Mouse (Mus musculus) lung, postnatal 0 days (tissue): Measurements from ENCODE around the gene Brd3. TPM values are rescaled to one million over a fixed set of nuclear protein-coding genes. Genes with fewer than 3 reads are reported as not detected.
A peak's percentile ranks its signal among the peaks of the same experiment; 100 is the strongest.
"Not testable (repeated sequence)": the region's sequence is repeated elsewhere in the genome, so short reads cannot be mapped to it uniquely, and the experiment has no call there.

Experiments
- ATAC-seq: fragments of 200-750 bp; cut with Nextera tagmentation; 2 replicates; pipeline ENCODE4 v1.8.0; 2017; ENCODE audit warnings: moderate library complexity
- DNase-seq: peaks from one replicate; pipeline ENCODE4 v3.0.0-alpha.2; 2016; ENCODE audit warnings: low spot score
- H3K27ac ChIP-seq: fragments of 300-500 bp; sonication (generic); 2 replicates; pipeline ENCODE4 v1.5.1; 2014; ENCODE audit warnings: antibody characterized with exemption, mild to moderate bottlenecking, low read length, mixed read lengths
- H3K27me3 ChIP-seq: fragments of 300-500 bp; sonication (generic); replicated peaks from 2 replicates; pipeline ENCODE4 v1.6.1; 2014; ENCODE audit warnings: low read length, mixed read lengths; ENCODE audit not compliant: insufficient read depth
- H3K36me3 ChIP-seq: fragments of 300-500 bp; sonication (generic); 2 replicates; pipeline ENCODE4 v1.6.1; 2014; ENCODE audit warnings: low read length, mixed read lengths; ENCODE audit not compliant: insufficient read depth
- H3K4me1 ChIP-seq: fragments of 300-500 bp; sonication (generic); 2 replicates; pipeline ENCODE4 v1.6.1; 2014; ENCODE audit warnings: antibody characterized with exemption, low read depth, low read length, mixed read lengths; ENCODE audit not compliant: insufficient read depth
- H3K4me2 ChIP-seq: fragments of 300-500 bp; sonication (generic); replicated peaks from 2 replicates; pipeline ENCODE4 v1.6.1; 2014; ENCODE audit warnings: low read depth, mild to moderate bottlenecking, low read length, moderate library complexity, mixed read lengths
- H3K4me3 ChIP-seq: fragments of 300-500 bp; sonication (generic); 2 replicates; pipeline ENCODE4 v1.5.1; 2014; ENCODE audit warnings: low read depth, low read length
- H3K9ac ChIP-seq: fragments of 300-500 bp; sonication (generic); replicated peaks from 2 replicates; pipeline ENCODE4 v1.6.1; 2014; ENCODE audit warnings: low read depth, mild to moderate bottlenecking
- H3K9me3 ChIP-seq: fragments of 300-500 bp; sonication (generic); 2 replicates; pipeline ENCODE4 v1.6.1; 2016; ENCODE audit warnings: low read length, mixed read lengths
- CTCF ChIP-seq: IDR thresholded peaks from 2 replicates; pipeline ENCODE4 v1.5.1; 2016; ENCODE audit warnings: antibody characterized with exemption, mild to moderate bottlenecking
- EP300 ChIP-seq: IDR thresholded peaks from 2 replicates; pipeline ENCODE4 v1.6.1; 2016; ENCODE audit warnings: antibody characterized with exemption, mild to moderate bottlenecking, control low read depth
- WGBS: fragments of 180-500 bp; shearing (Covaris S2); extraction: QIAGEN DNeasy Blood & Tissue Kit; methylation state at CpG from one replicate; pipeline ENCODE4 v1.1.7; 2014; 5-methylcytosine and 5-hydroxymethylcytosine counted together
- polyA plus RNA-seq: library from polyadenylated mRNA; unstranded; fragments of >200 nt; fragmentation: Nextera tagmentation; extraction: Ambion mirVana; gene quantifications from 2 replicates; pipeline ENCODE4 v1.2.1, GENCODE M21; 2015

Gene Brd3
- polyA plus RNA-seq, 1 experiment from 2014 or later, result 47.5 TPM

GRCm38 (mm10) chr2:27547326-27547725 is 39.9 kb upstream of the Brd3 start:
- Histone ChIP-seq H3K9me3 (no peaks in the 10 kb centered on the region), H3K4me1 (no peaks in the 10 kb centered on the region), H3K9ac (no peak overlapping the region), H3K4me3 (no peak overlapping the region), H3K36me3 (no peaks in the 10 kb centered on the region), H3K4me2 (no peak overlapping the region), H3K27ac (no peak overlapping the region), H3K27me3 (no peaks in the 10 kb centered on the region)
- DNase-seq (no peak), ATAC-seq (no peak)
- 60% methylated on average over 1 of the region's 1 CpGs for WGBS
- TF ChIP-seq EP300, result no peak
- no peak for TF ChIP-seq CTCF

GRCm38 (mm10) chr2:27546041-27546440 is 38.6 kb upstream of the Brd3 start:
- not testable (repeated sequence) for H3K27me3 ChIP-seq, H3K4me1 ChIP-seq, ATAC-seq, DNase-seq, H3K9ac ChIP-seq, H3K36me3 ChIP-seq, H3K4me3 ChIP-seq, H3K9me3 ChIP-seq, H3K4me2 ChIP-seq, H3K27ac ChIP-seq
- WGBS, result 91% methylated on average over 8 of the region's 8 CpGs

- DNase-seq, H3K9ac ChIP-seq, H3K27ac ChIP-seq, H3K4me1 ChIP-seq, ATAC-seq, H3K4me3 ChIP-seq, H3K27me3 ChIP-seq, H3K9me3 ChIP-seq, H3K36me3 ChIP-seq, H3K4me2 ChIP-seq: not testable (repeated sequence)
- 63% methylated on average over 3 of the region's 3 CpGs for WGBS
Measured at GRCm38 (mm10) chr2:27545517-27545916, 38.1 kb upstream of the Brd3 start.

GRCm38 (mm10) chr2:27544613-27545012 is 37.2 kb upstream of the Brd3 start:
- H3K4me2 ChIP-seq, result no peak overlapping the region
- H3K36me3 ChIP-seq, result no peaks in the 10 kb centered on the region
- H3K27me3 ChIP-seq, result no peaks in the 10 kb centered on the region
- no peak overlapping the region for H3K27ac ChIP-seq
- no peak for TF ChIP-seq EP300
- no peak for TF ChIP-seq CTCF
- no peak for DNase-seq
- peaks cover 4% of the 10 kb centered on the region; the same call in 1 of the 2 replicates for H3K4me1 ChIP-seq
- no peaks in the 10 kb centered on the region for H3K9me3 ChIP-seq
- no peak for ATAC-seq
- WGBS, result 70% methylated on average over 6 of the region's 6 CpGs
- H3K9ac ChIP-seq, result no peak overlapping the region
- H3K4me3 ChIP-seq, result no peak overlapping the region

GRCm38 (mm10) chr2:27541225-27541624 is 33.8 kb upstream of the Brd3 start:
- no peak for ATAC-seq
- Histone ChIP-seq H3K36me3 (no peaks in the 10 kb centered on the region), H3K4me2 (peak overlapping the region; percentile 55), H3K9ac (no peak overlapping the region), H3K4me3 (no peak overlapping the region), H3K9me3 (no peaks in the 10 kb centered on the region), H3K27me3 (no peaks in the 10 kb centered on the region), H3K27ac (peak overlapping the region; percentile 82; the same call in 1 of the 2 replicates), H3K4me1 (peaks cover 9% of the 10 kb centered on the region; the same call in 1 of the 2 replicates)
- TF ChIP-seq CTCF, result no peak
- TF ChIP-seq EP300, result no peak
- WGBS, result 48% methylated on average over 3 of the region's 3 CpGs
- DNase-seq, result no peak

GRCm38 (mm10) chr2:27540515-27540836 is 33.0 kb upstream of the Brd3 start:
- peaks cover 5% of the 10 kb centered on the region; the same call in 1 of the 2 replicates for H3K36me3 ChIP-seq
- ATAC-seq (peak; percentile 0; the same call in 1 of the 2 replicates), DNase-seq (no peak)
- H3K27ac ChIP-seq, result peak overlapping the region; percentile 82
- peak overlapping the region; percentile 36 for H3K4me3 ChIP-seq
- no peaks in the 10 kb centered on the region for H3K9me3 ChIP-seq
- no peaks in the 10 kb centered on the region for H3K27me3 ChIP-seq
- H3K9ac ChIP-seq, result peak overlapping the region; percentile 27; the same call in 1 of the 2 replicates
- peak overlapping the region; percentile 55 for H3K4me2 ChIP-seq
- WGBS, result 15% methylated on average over 10 of the region's 10 CpGs
- no peak for TF ChIP-seq EP300
- no peak for TF ChIP-seq CTCF
- H3K4me1 ChIP-seq, result peaks cover 9% of the 10 kb centered on the region; the same call in 1 of the 2 replicates
